Mouse (Mus musculus) small intestine, adult 2 months (tissue): ENCODE data around the gene Nectin1. TPM values are rescaled to one million over a fixed set of nuclear protein-coding genes. Genes with fewer than 3 reads are reported as not detected.

Source experiments
- H3K27ac ChIP-seq: fragments of 200-500 bp; 2 replicates; pipeline ENCODE4 v1.5.1; 2012; ENCODE audit warnings: low read depth, low read length, control low read depth, inconsistent platforms; ENCODE audit not compliant: insufficient read depth
- H3K27me3 ChIP-seq: fragments of 200-500 bp; 2 replicates; pipeline ENCODE4 v1.6.1; 2012; ENCODE audit warnings: mild to moderate bottlenecking, moderate library complexity, low read length, inconsistent platforms; ENCODE audit not compliant: control insufficient read depth, insufficient read depth
- H3K36me3 ChIP-seq: fragments of 200-500 bp; 2 replicates; pipeline ENCODE4 v1.6.1; 2012; ENCODE audit warnings: mild to moderate bottlenecking, low read length, control low read depth, inconsistent platforms; ENCODE audit not compliant: control insufficient read depth, insufficient read depth
- H3K4me1 ChIP-seq: fragments of 200-500 bp; 2 replicates; pipeline ENCODE4 v1.6.1; 2012; ENCODE audit warnings: low read length, inconsistent platforms, mixed read lengths; ENCODE audit not compliant: control insufficient read depth, insufficient read depth, insufficient read length
- H3K4me3 ChIP-seq: fragments of 200-500 bp; 2 replicates; pipeline ENCODE4 v1.5.1; 2012; ENCODE audit warnings: low read depth, mild to moderate bottlenecking, control low read depth, inconsistent platforms, low read length, moderate library complexity
- CTCF ChIP-seq: fragments of 200-500 bp; IDR thresholded peaks from 2 replicates; pipeline ENCODE4 v1.5.1; 2012; ENCODE audit warnings: low read depth, mild to moderate bottlenecking, control low read depth, inconsistent platforms, low read length, moderate library complexity, mixed read lengths; ENCODE audit not compliant: insufficient replicate concordance, insufficient read length; ENCODE audit errors: extremely low read depth
- POLR2A ChIP-seq: fragments of 200-500 bp; IDR thresholded peaks from 2 replicates; pipeline ENCODE4 v1.6.1; 2012; ENCODE audit warnings: low read depth, mild to moderate bottlenecking, control low read depth, inconsistent platforms, low read length, moderate library complexity
- WGBS: fragments of 180-500 bp; shearing (Covaris S2); methylation state at CpG from one replicate; pipeline ENCODE4 v1.1.7; 2018; 5-methylcytosine and 5-hydroxymethylcytosine counted together
- polyA plus RNA-seq: library from polyadenylated mRNA; depleted of rRNA; stranded (reverse); fragments of >200 nt; gene quantifications from 2 replicates; pipeline ENCODE4 v1.2.3, GENCODE M21; 2012

Nectin1 gene
- polyA plus RNA-seq, 1 experiment, result 15.3 TPM

GRCm38 (mm10) chr9:43787591-43787990 lies 43.8 kb downstream of the Nectin1 start:
- H3K27me3 ChIP-seq, result no peaks in the 10 kb centered on the region
- no peak overlapping the region for H3K4me3 ChIP-seq
- H3K4me1 ChIP-seq, result peaks cover 21% of the 10 kb centered on the region
- TF ChIP-seq CTCF (no peak), POLR2A (no peak)
- H3K27ac ChIP-seq, result no peak overlapping the region
- peaks cover 8% of the 10 kb centered on the region; the same call in 1 of the 2 replicates for H3K36me3 ChIP-seq
- 62% methylated on average over 4 of the region's 4 CpGs for WGBS

DNA sequence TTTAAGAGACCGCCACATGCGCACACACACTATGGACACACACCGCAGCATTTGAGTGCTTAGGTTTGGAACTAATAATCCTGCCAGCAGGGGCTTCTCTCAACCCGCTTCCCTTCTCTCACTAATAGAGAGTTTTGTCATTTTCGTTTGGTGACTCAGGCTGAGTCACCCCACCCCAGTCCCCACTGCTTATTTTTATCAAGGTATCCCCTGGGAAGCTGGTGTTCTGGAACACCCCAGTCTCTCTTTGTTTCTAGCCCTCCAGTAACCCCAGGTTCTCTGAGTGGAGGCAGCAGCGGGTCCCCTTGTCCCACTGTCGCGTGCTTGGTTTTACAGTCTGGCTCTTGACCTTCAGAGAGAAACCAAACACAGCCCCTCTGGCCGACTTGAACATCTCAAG lies 48.9 kb downstream of the Nectin1 start:
- H3K27ac ChIP-seq, result no peak overlapping the region
- peaks cover 3% of the 10 kb centered on the region for H3K4me1 ChIP-seq
- peaks cover 15% of the 10 kb centered on the region; the same call in 1 of the 2 replicates for H3K36me3 ChIP-seq
- TF ChIP-seq CTCF (no peak), POLR2A (no peak)
- H3K4me3 ChIP-seq, result no peak overlapping the region
- H3K27me3 ChIP-seq, result no peaks in the 10 kb centered on the region
- WGBS, result 88% methylated on average over 9 of the region's 9 CpGs

DNA sequence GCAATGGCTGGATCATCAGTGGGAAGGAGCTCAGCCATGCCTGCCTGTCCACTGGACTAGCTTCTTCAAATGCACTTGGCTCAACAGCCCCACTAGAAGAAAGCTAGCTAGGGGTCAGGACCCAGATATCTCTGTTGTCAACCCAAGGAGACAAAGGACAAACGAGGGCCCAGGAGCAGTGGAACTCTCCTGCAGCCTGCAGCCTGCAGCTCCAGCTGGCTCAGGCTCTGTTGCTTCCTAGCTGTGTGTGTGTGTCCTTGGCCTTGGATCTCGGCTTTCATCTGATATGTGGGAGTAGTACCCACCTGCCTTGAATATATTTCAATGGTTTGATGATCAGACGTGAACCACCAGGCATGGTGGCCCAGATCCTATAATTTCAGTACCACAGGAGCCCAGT lies 49.6 kb downstream of the Nectin1 start:
- TF ChIP-seq CTCF (no peak), POLR2A (no peak)
- no peak overlapping the region for H3K4me3 ChIP-seq
- no peak overlapping the region for H3K27ac ChIP-seq
- no peaks in the 10 kb centered on the region for H3K27me3 ChIP-seq
- peaks cover 15% of the 10 kb centered on the region; the same call in 1 of the 2 replicates for H3K36me3 ChIP-seq
- no peaks in the 10 kb centered on the region for H3K4me1 ChIP-seq
- WGBS, result 68% methylated on average over 3 of the region's 3 CpGs

DNA sequence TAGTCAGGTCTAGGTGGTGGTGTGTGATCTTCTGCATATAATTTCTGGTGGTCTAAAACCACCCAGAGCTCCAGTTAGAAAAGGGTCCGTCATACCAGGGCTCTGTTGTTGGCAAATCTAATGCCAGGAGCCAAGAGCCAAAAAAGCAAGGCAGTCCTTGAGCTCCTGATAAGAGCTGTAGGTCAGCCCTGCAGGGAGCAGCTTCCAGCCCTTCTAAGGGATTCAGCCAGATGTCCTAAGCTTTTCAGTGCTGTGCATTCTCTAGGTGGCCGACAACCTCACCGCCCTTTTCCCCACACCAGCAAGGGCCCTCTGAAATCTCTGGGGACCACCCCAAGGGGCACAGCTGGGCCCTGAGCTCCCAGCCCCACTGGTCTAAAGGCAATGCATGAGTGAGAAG lies 52.2 kb downstream of the Nectin1 start:
- no peak overlapping the region for H3K4me3 ChIP-seq
- H3K27me3 ChIP-seq, result no peaks in the 10 kb centered on the region
- WGBS, result 96% methylated on average over 3 of the region's 3 CpGs
- no peak overlapping the region for H3K27ac ChIP-seq
- TF ChIP-seq POLR2A, result no peak
- peaks cover 15% of the 10 kb centered on the region; the same call in 1 of the 2 replicates for H3K36me3 ChIP-seq
- H3K4me1 ChIP-seq, result no peaks in the 10 kb centered on the region

DNA sequence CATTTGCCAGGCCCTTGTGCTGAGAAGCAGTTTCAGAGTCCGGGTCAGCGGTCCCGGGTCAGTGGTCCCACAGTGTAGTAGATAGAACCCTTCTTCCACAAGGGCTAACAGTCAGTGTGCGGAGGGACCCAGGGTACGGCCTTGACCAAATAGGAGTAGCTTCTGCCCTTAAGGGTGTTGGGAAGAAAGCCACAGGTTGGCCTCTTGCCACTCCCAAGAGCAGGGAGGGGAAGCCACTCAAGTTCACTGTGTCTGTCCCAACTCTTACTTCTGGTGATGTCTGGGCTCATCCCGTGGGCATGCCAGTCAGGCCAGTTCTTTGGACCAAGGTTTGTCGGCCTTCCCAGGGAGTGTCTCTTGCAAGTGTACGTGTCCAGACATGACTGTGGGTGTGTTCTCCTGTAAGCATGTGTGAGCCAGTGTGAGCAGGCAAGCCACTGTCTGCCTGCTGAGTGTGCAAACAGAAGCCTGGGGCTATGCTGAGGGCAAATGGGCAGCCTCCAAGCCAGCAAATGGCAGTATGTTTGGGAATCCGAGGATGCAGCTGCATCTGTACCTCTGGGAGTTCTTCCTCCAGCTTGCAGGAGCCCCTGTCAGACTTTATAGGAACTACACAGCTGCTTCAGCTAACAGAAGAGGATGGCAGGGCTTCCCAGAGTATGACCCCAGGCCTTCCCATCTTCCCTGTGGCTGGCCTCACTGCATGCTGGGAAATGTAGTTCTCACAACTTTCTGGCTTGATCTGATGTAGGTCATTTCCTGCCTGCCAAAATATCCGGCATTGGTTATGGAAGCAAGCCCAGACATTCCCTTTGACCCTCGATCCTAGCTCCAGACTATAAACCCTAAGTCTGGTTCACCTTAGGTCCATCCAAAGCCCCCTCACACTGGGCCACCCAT lies 53.3 kb downstream of the Nectin1 start:
- 77% methylated on average over 11 of the region's 11 CpGs for WGBS
- H3K4me3 ChIP-seq, result no peak overlapping the region
- no peaks in the 10 kb centered on the region for H3K4me1 ChIP-seq

DNA sequence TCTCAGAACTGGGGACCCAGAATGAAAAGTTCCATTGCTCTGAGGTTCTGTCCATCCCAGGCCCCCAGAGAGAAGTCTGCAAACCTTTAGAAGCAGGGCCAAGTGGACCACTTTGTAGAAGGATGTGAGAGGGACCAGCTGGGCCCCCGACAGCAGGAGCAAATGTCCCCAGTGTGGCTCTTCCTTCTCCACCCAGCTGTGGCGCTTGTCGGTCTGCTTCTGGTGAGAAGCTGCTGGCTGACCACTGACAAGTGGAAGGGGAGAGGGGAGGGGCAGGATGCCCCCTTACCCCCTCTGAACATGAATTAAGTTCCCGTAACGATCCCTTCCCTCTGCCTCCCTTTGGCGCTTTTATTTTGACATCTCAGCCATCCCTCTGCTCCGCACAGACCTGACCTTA lies 54.0 kb downstream of the Nectin1 start:
- Histone ChIP-seq H3K4me1 (no peaks in the 10 kb centered on the region), H3K27ac (no peak overlapping the region), H3K36me3 (peaks cover 6% of the 10 kb centered on the region; the same call in 1 of the 2 replicates), H3K4me3 (no peak overlapping the region), H3K27me3 (no peaks in the 10 kb centered on the region)
- WGBS, result 83% methylated on average over 7 of the region's 7 CpGs
- no peak for TF ChIP-seq POLR2A
- TF ChIP-seq CTCF, result no peak

More for the DNA sequence above, 53.3 kb downstream of the Nectin1 start:
- Histone ChIP-seq H3K36me3 (peaks cover 10% of the 10 kb centered on the region; the same call in 1 of the 2 replicates), H3K27ac (no peak overlapping the region), H3K27me3 (no peaks in the 10 kb centered on the region)
- TF ChIP-seq POLR2A (no peak), CTCF (no peak)

DNA sequence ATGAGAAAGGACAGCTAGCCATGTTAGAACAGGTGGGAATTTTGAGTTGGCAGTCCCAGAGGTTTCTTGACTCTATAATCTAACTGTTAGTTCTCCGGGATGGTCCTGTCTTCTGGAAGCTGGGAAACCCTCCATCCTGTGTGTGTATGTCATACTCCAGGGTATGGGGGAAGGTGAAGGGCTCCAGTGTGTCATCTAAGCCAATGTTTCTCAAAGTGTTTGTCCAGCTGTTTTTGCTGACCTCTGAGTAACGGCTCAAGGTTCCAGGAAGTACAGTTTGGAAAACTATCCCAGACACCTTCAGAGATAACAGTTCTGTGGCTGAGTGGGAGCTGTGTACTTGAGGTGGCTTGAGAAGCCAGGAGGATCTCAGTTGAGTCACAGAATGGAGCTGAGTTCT lies 56.7 kb downstream of the Nectin1 start:
- no peaks in the 10 kb centered on the region; the same call in 1 of the 2 replicates for H3K4me1 ChIP-seq
- H3K4me3 ChIP-seq, result no peak overlapping the region
- H3K36me3 ChIP-seq, result peaks cover 10% of the 10 kb centered on the region; the same call in 1 of the 2 replicates
- 43% methylated on average over 2 of the region's 2 CpGs for WGBS
- no peak overlapping the region for H3K27ac ChIP-seq
- no peaks in the 10 kb centered on the region for H3K27me3 ChIP-seq
- TF ChIP-seq POLR2A (no peak), CTCF (no peak)
